Mouse (Mus musculus) lung, adult 2 months (tissue): Measurements from ENCODE around the gene Tas2r139. TPM values are rescaled to one million over a fixed set of nuclear protein-coding genes. Genes with fewer than 3 reads are reported as not detected.
"Not testable (repeated sequence)": the region's sequence is repeated elsewhere in the genome, so short reads cannot be mapped to it uniquely, and the experiment has no call there.

Source experiments
- DNase-seq: peaks from one replicate; pipeline ENCODE4 v3.0.0; 2022
- H3K4me1 ChIP-seq: fragments of 200-500 bp; 2 replicates; pipeline ENCODE4 v1.6.1; 2011; ENCODE audit warnings: low read length; ENCODE audit not compliant: control insufficient read depth, insufficient read depth
- H3K4me3 ChIP-seq: fragments of 200-500 bp; replicated peaks from 2 replicates; pipeline ENCODE3; 2011; ENCODE audit warnings: low read depth, mild to moderate bottlenecking, control low read depth, low read length; ENCODE audit errors: extremely low read depth
- CTCF ChIP-seq: fragments of 200-500 bp; IDR thresholded peaks from 2 replicates; pipeline ENCODE4 v1.5.1; 2011; ENCODE audit warnings: mild to moderate bottlenecking, low read length, control low read depth; ENCODE audit not compliant: insufficient read depth
- POLR2A ChIP-seq: fragments of 200-500 bp; IDR thresholded peaks from 2 replicates; pipeline ENCODE4 v1.6.1; 2011; ENCODE audit warnings: low read depth, mild to moderate bottlenecking, control low read depth, low read length, borderline replicate concordance; ENCODE audit errors: extremely low read depth
- WGBS: fragments of 180-500 bp; shearing (Covaris S2); methylation state at CpG from one replicate; pipeline ENCODE4 v1.1.7; 2018; 5-methylcytosine and 5-hydroxymethylcytosine counted together
- polyA plus RNA-seq: library from polyadenylated mRNA; depleted of rRNA; stranded (reverse); fragments of >200 nt; gene quantifications from 2 replicates; pipeline ENCODE4 v1.2.3, GENCODE M21; 2012; rRNA removed

Gene Tas2r139
- polyA plus RNA-seq: not detected in 2 replicates

DNA sequence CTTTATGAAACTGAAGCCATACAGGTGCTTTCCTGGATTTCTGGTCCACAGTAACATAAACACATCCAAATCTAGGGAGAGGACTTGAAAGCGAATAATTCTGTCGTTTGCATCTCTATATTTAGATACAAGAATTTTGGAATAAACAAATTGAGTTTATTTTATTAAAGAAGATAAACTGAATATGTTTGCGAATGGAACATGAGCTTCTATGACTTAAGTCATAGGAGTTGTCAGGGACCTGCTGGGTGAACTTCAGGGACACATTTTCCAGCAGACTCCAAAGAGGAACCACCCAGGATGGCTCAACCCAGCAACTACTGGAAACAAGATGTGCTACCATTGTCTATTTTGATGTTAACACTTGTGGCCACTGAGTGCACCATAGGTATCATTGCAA is at the start of gene Tas2r139:
Tas2r139 (plus strand) TSS at position 301 of the 400 bp plus-strand sequence.
- TF ChIP-seq POLR2A (no peak), CTCF (no peak)
- 59% methylated on average over 3 of the region's 3 CpGs for WGBS
- no peak for DNase-seq
- no peaks in the 10 kb centered on the region for H3K4me1 ChIP-seq
- H3K4me3 ChIP-seq: no peak within 1 kb of the TSS

GRCm38 (mm10) chr6:42151115-42151514 is 10.4 kb downstream of the Tas2r139 start:
- H3K4me1 ChIP-seq, DNase-seq, H3K4me3 ChIP-seq: not testable (repeated sequence)
- 69% methylated on average over 15 of the region's 15 CpGs for WGBS

DNA sequence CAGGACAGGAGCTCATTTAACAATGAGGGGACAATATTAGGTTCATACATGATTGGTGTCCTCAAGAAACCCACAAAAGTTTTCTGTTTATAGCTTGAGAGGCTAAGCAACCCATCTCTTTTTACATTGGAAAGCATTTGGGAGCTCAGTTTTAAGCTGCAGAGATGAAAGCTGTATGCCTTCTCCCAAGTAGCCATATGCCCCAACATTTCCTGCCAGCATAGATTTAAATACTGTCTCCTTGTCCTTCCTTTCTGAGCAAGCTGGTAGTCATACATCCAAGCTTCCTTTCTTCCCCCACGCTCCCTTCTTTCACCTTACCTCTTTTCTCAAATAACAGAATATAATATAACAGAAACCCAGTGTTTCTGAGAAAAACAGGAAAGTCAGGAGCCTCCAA is 41.7 kb downstream of the Tas2r139 start:
- no peaks in the 10 kb centered on the region for H3K4me1 ChIP-seq
- DNase-seq: no peak
- WGBS: 58% methylated on average over 1 of the region's 1 CpGs
- no peak overlapping the region for H3K4me3 ChIP-seq
- TF ChIP-seq CTCF (no peak), POLR2A (no peak)

GRCm38 (mm10) chr6:42186230-42186629 is 45.5 kb downstream of the Tas2r139 start:
- TF ChIP-seq POLR2A (no peak), CTCF (no peak)
- Histone ChIP-seq H3K4me3 (no peak overlapping the region), H3K4me1 (no peaks in the 10 kb centered on the region)
- WGBS: 36% methylated on average over 3 of the region's 3 CpGs
- DNase-seq: no peak

Other genes starting within 250 kb of the Tas2r139 start
- gene Sval1, start 189.3 kb upstream of the Tas2r139 start, polyA plus RNA-seq: 0.45 TPM in 1 of 2 replicates, not detected in the other
- not detected in 2 replicates for gene Sval3, start 172.8 kb upstream of the Tas2r139 start, polyA plus RNA-seq
- not detected in 2 replicates for gene Sva, start 102.5 kb upstream of the Tas2r139 start, polyA plus RNA-seq
- not detected in 2 replicates for gene Tas2r144, start 74.4 kb downstream of the Tas2r139 start, polyA plus RNA-seq
- gene Gstk1, start 105.0 kb downstream of the Tas2r139 start, polyA plus RNA-seq: 39.4 and 47.4 TPM in 2 replicates
- gene Tmem139, start 121.0 kb downstream of the Tas2r139 start, polyA plus RNA-seq: 5.7 and 7.2 TPM in 2 replicates
- gene Casp2, start 124.0 kb downstream of the Tas2r139 start, polyA plus RNA-seq: 24.2 and 36.7 TPM in 2 replicates
- gene Clcn1, start 145.7 kb downstream of the Tas2r139 start, polyA plus RNA-seq: 0.34 and 1.5 TPM in 2 replicates
- 0.42 and 0.45 TPM in 2 replicates for gene Fam131b, start 183.7 kb downstream of the Tas2r139 start, polyA plus RNA-seq
- gene Zyx, start 208.7 kb downstream of the Tas2r139 start, polyA plus RNA-seq: 311 and 352 TPM in 2 replicates
- gene Epha1, start 232.3 kb downstream of the Tas2r139 start, polyA plus RNA-seq: 22.4 and 26.7 TPM in 2 replicates